ENCODE assay signal across 9 mouse cellular contexts in the genomic region with DNA sequence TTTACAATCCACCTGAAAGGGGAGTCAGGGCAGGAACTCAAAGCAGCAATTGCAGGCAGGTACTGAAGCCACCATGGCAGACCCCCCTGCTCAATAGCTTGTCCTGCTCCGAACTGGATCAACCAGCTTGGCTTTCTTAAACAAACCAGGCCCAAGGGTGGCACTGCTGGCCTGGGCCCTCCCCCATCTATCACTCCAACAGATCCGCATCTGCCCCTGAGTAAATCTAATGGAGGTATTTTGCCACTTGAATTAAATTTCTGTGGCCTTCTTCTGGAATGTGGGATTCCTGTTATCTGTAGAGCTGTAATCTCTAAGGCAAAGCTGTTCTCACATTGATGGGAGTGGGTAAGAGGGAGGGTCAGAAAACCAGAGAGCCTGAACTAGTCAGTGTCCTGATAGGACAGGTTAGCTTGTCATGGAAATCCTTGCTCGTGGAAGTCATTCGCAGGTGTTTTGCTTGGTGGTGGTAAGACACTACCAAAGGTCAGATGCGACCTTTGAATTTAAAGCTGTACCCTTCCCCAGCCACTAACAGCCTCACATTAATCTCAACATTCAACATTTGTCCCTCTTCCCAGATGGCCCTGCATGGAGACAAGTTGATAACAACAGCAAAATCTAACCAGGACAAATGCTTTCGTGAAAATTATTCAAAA. TPM values are rescaled to one million over a fixed set of nuclear protein-coding genes. Genes with fewer than 3 reads are reported as not detected.
DNase-seq lines count a peak whose midpoint lies in the region; ATAC-seq and TF ChIP-seq lines count a peak whose summit lies in the region.
"Had no signal": no experiment of that assay in that cellular context is flagged by ENCODE, and none has a peak within 500 bp of the region (broad histone marks: within the 10 kb centered on the region; RNA-seq: fewer than 3 reads in every experiment).

No protein-coding gene starts in this region.

- no peaks in the 10 kb centered on the region for H3K4me1 ChIP-seq in heart, adult 2 months (ENCODE audit: control insufficient read depth, insufficient read depth, low read length)
- peaks cover 0 to 53% of the 10 kb centered on the region in 2 experiments; a peak in 2 of 4 replicates for H3K4me1 ChIP-seq in CH12.LX (ENCODE audit: control insufficient read depth in 1 of 2, insufficient read depth in 2 of 2)
- no peaks in the 10 kb centered on the region for H3K4me1 ChIP-seq in forebrain, embryonic 11.5 days (replicated peaks; ENCODE audit: control insufficient read depth, insufficient read depth, low read length)
- peaks cover 3% of the 10 kb centered on the region for H3K4me1 ChIP-seq in limb, embryonic 15.5 days
- peaks cover 10% of the 10 kb centered on the region; the same call in 1 of the 2 replicates for H3K4me1 ChIP-seq in neural tube, embryonic 15.5 days

- no peak for TF ChIP-seq EP300 in heart, adult 2 months (IDR thresholded peaks at IDR 0.05; ENCODE audit: insufficient read depth, low read depth, low read length)
- TF ChIP-seq EP300 in CH12.LX (IDR thresholded peaks at IDR 0.05; ENCODE audit: low read length) = no peak

- no peaks in the 10 kb centered on the region for H3K79me2 ChIP-seq in heart, adult 2 months (replicated peaks; ENCODE audit: control insufficient read depth, insufficient read depth, low read length)
- H3K79me2 ChIP-seq in CH12.LX (replicated peaks; ENCODE audit: control insufficient read depth, extremely low read depth, insufficient read depth, poor library complexity, severe bottlenecking) = peaks cover 6% of the 10 kb centered on the region; the same call in 1 of the 2 replicates

- peak overlapping the region; percentile 86; the same call in 1 of the 2 replicates for H3K9ac ChIP-seq in heart, adult 2 months (ENCODE audit: low read depth, low read length)
- peak overlapping the region; percentile 76 for H3K9ac ChIP-seq in CH12.LX (ENCODE audit: insufficient read depth, low read depth)
- peak overlapping the region; percentile 75 for H3K9ac ChIP-seq in forebrain, embryonic 11.5 days (ENCODE audit: low read length)
- peak overlapping the region; percentile 65; the same call in 1 of the 2 replicates for H3K9ac ChIP-seq in limb, embryonic 15.5 days
- H3K9ac ChIP-seq in neural tube, embryonic 15.5 days (replicated peaks) = peak overlapping the region; percentile 55

- TF ChIP-seq RAD21 in CH12.LX (IDR thresholded peaks at IDR 0.05; ENCODE audit: low read depth, low read length) = no peak

- H3K4me3 ChIP-seq in heart, adult 2 months = peak overlapping the region; percentile 78
- peak overlapping the region; percentile 75 to 77 (median 75) for H3K4me3 ChIP-seq in CH12.LX (replicated peaks in 1 of 3; ENCODE audit: low read depth in 2 of 3, low read length in 2 of 3, poor library complexity in 1 of 3)
- peak overlapping the region; percentile 65 for H3K4me3 ChIP-seq in forebrain, embryonic 11.5 days (ENCODE audit: low read depth, low read length)
- H3K4me3 ChIP-seq in limb, embryonic 15.5 days = peak overlapping the region; percentile 77
- peak overlapping the region; percentile 62 for H3K4me3 ChIP-seq in neural tube, embryonic 15.5 days (replicated peaks)

- TF ChIP-seq POLR2A in heart, adult 2 months (IDR thresholded peaks at IDR 0.05; ENCODE audit: insufficient read depth, low read depth, low read length) = no peak
- no peak for TF ChIP-seq POLR2A in CH12.LX (IDR thresholded peaks at IDR 0.05; ENCODE audit: low read depth, low read length)

- TF ChIP-seq CTCF in heart, adult 2 months (IDR thresholded peaks at IDR 0.05) = no peak
- no peak for TF ChIP-seq CTCF in CH12.LX (conservative IDR thresholded peaks at IDR 0.05 in 1 of 2, IDR thresholded peaks at IDR 0.05 in 1 of 2; ENCODE audit: low read depth in 2 of 2, low read length in 2 of 2)

- H3K27ac ChIP-seq in heart, adult 2 months = peak overlapping the region; percentile 79
- no peak overlapping the region for H3K27ac ChIP-seq in CH12.LX (ENCODE audit: insufficient read depth, low read depth)
- H3K27ac ChIP-seq in forebrain, embryonic 11.5 days (ENCODE audit: low read depth, low read length) = no peak overlapping the region
- peak overlapping the region; percentile 90; the same call in 1 of the 2 replicates for H3K27ac ChIP-seq in limb, embryonic 15.5 days
- H3K27ac ChIP-seq in neural tube, embryonic 15.5 days (replicated peaks) = no peak overlapping the region

- in situ Hi-C loops in CH12.LX (cut with MboI; ENCODE audit: low pct_ligation_motif_present, low pct_unique_long_range_greater_than_20kb, low sequenced_read_pairs) = no loop called here

- H3K9me3 ChIP-seq in CH12.LX (replicated peaks; ENCODE audit: low read length) = no peaks in the 10 kb centered on the region
- H3K9me3 ChIP-seq in forebrain, embryonic 11.5 days (ENCODE audit: control insufficient read depth, low read length) = no peaks in the 10 kb centered on the region
- no peaks in the 10 kb centered on the region for H3K9me3 ChIP-seq in limb, embryonic 15.5 days
- no peaks in the 10 kb centered on the region for H3K9me3 ChIP-seq in neural tube, embryonic 15.5 days (replicated peaks)

- 45% methylated on average over 6 of the region's 6 CpGs for WGBS in heart, adult 2 months
- 23% methylated on average over 6 of the region's 6 CpGs for WGBS in forebrain, embryonic 11.5 days
- WGBS in limb, embryonic 15.5 days = 33% methylated on average over 6 of the region's 6 CpGs
- 27% methylated on average over 6 of the region's 6 CpGs for WGBS in neural tube, embryonic 15.5 days

- H3K36me3 ChIP-seq in heart, adult 2 months (ENCODE audit: control insufficient read depth, insufficient read depth, low read length) = 0 out of 2 replicates have a peak, but pooled peaks cover 2% of the 10 kb centered on the region
- peaks cover 5 to 27% of the 10 kb centered on the region in 2 experiments for H3K36me3 ChIP-seq in CH12.LX (replicated peaks in 1 of 2; ENCODE audit: control insufficient read depth in 1 of 2, insufficient read depth in 1 of 2, low read length in 1 of 2)
- no peaks in the 10 kb centered on the region for H3K36me3 ChIP-seq in forebrain, embryonic 11.5 days (ENCODE audit: control insufficient read depth, insufficient read depth, low read length)
- H3K36me3 ChIP-seq in limb, embryonic 15.5 days = no peaks in the 10 kb centered on the region
- H3K36me3 ChIP-seq in neural tube, embryonic 15.5 days = no peaks in the 10 kb centered on the region

- H3K4me2 ChIP-seq in CH12.LX (ENCODE audit: insufficient read depth, low read depth, poor library complexity, severe bottlenecking) = peak overlapping the region; percentile 89
- peak overlapping the region; percentile 70 for H3K4me2 ChIP-seq in forebrain, embryonic 11.5 days (ENCODE audit: low read depth, low read length, severe bottlenecking)
- H3K4me2 ChIP-seq in limb, embryonic 15.5 days = peak overlapping the region; percentile 70
- H3K4me2 ChIP-seq in neural tube, embryonic 15.5 days = peak overlapping the region; percentile 98

- no peaks in the 10 kb centered on the region for H3K27me3 ChIP-seq in heart, adult 2 months (ENCODE audit: control insufficient read depth, insufficient read depth, low read length)
- no peaks in the 10 kb centered on the region for H3K27me3 ChIP-seq in CH12.LX (replicated peaks)
- H3K27me3 ChIP-seq in forebrain, embryonic 11.5 days (ENCODE audit: control insufficient read depth, insufficient read depth, low read length) = no peaks in the 10 kb centered on the region
- no peaks in the 10 kb centered on the region for H3K27me3 ChIP-seq in limb, embryonic 15.5 days
- no peaks in the 10 kb centered on the region for H3K27me3 ChIP-seq in neural tube, embryonic 15.5 days (replicated peaks)
- H3K27me3 ChIP-seq: Patski had no signal

- peak; percentile 1; the same call in 1 of the 2 replicates for ATAC-seq in forebrain, embryonic 11.5 days (replicated peaks; ENCODE audit: low FRiP score)
- ATAC-seq in limb, embryonic 15.5 days (ENCODE audit: insufficient number of reproducible peaks, low FRiP score, low TSS enrichment, low read depth) = no peak
- no peak for ATAC-seq in neural tube, embryonic 15.5 days (ENCODE audit: low FRiP score)

- intact Hi-C loops in heart, adult 2 months (cut with DNase I) = loop anchor here (10.0 kb wide), 1 partner anchor 208 kb away; the partner anchor contains the start of gene Fancl

- dilution Hi-C loops in CH12.LX (cut with MboI; ENCODE audit: extremely low pct_ligation_motif_present, extremely low pct_unique_long_range_greater_than_20kb, low sequenced_read_pairs) = no loop called here

- DNase-seq in heart, adult 2 months = peak in 1 of 2 experiments; percentile 17
- DNase-seq in heart, postnatal 4 days = no peak
- peak; percentile 46 for DNase-seq in CH12.LX (ENCODE audit: extremely low read depth)
- DNase-seq in forebrain, embryonic 11.5 days (ENCODE audit: low spot score) = no peak
- no peak for DNase-seq in left cerebral cortex, adult 9 months (ENCODE audit: low spot score in 2 of 2)
- no peak for DNase-seq in left cerebral cortex, adult 18-20 months (ENCODE audit: low spot score in 2 of 2)

TF ChIP-seq in CH12.LX, 34 proteins besides CTCF, POLR2A, EP300 and RAD21 (continues in another document):
- no peak for TF ChIP-seq MAFK (IDR thresholded peaks at IDR 0.05; ENCODE audit: insufficient replicate concordance, low read length)
- no peak for TF ChIP-seq MAX (IDR thresholded peaks at IDR 0.05; ENCODE audit: low read length)
- no peak for TF ChIP-seq TBP (conservative IDR thresholded peaks at IDR 0.05; ENCODE audit: low read depth, low read length)
- TF ChIP-seq POLR2AphosphoS2 (IDR thresholded peaks at IDR 0.05; ENCODE audit: low read depth, low read length) = no peak

RNA-seq across cellular contexts. Expression of gene Gm6899, which starts 0.5 kb away (rescaled TPM):
- total RNA-seq in heart, adult 2 months (2021) = not detected
- polyA plus RNA-seq in heart, adult 2 months (2012; rRNA removed) = not detected in 2 replicates
- total RNA-seq in heart, postnatal 4 days (2021) = not detected
- total RNA-seq in CH12.LX (2012; rRNA removed) = not detected in 2 replicates
- not detected in 2 replicates for total RNA-seq in CH12.LX (2014; rRNA removed)
- 0.60 TPM in 1 of 2 replicates, not detected in the other for polyA plus RNA-seq in CH12.LX (2012; ENCODE audit: insufficient read length, low read depth)
- not detected in 2 replicates for polyA plus RNA-seq in forebrain, embryonic 11.5 days (2014; fragmentation: Nextera tagmentation; extraction: Ambion mirVana)
- polyA plus RNA-seq in limb, embryonic 15.5 days (2015; fragmentation: Nextera tagmentation; extraction: Ambion mirVana) = not detected in 2 replicates
- polyA plus RNA-seq in neural tube, embryonic 15.5 days (2015; fragmentation: Nextera tagmentation; extraction: Ambion mirVana) = not detected in 2 replicates
- total RNA-seq in left cerebral cortex, adult 18-20 months (2021) = not detected
- polyA plus RNA-seq: Patski had no signal

RNA-seq across cellular contexts. Expression of gene Vrk2, which starts 1.3 kb away (rescaled TPM):
- 1 to 10 TPM; 4.5 to 6.0 TPM for total RNA-seq in heart, adult 2 months (2021)
- polyA plus RNA-seq in heart, adult 2 months (2012; rRNA removed) = 1.6 and 3.4 TPM in 2 replicates
- total RNA-seq in heart, postnatal 4 days (2021) = 10 to 100 TPM in 1 of 2 experiments, 1 to 10 TPM in 1; 9.7 to 10.6 TPM
- 17.9 and 19.9 TPM in 2 replicates for total RNA-seq in CH12.LX (2012; rRNA removed)
- total RNA-seq in CH12.LX (2014; rRNA removed) = 31.1 and 36.7 TPM in 2 replicates
- 58.7 and 66.4 TPM in 2 replicates for polyA plus RNA-seq in CH12.LX (2012; ENCODE audit: insufficient read length, low read depth)
- polyA plus RNA-seq in forebrain, embryonic 11.5 days (2014; fragmentation: Nextera tagmentation; extraction: Ambion mirVana) = 20.8 and 23.6 TPM in 2 replicates
- polyA plus RNA-seq in limb, embryonic 15.5 days (2015; fragmentation: Nextera tagmentation; extraction: Ambion mirVana) = 17.3 and 21.2 TPM in 2 replicates
- polyA plus RNA-seq in neural tube, embryonic 15.5 days (2015; fragmentation: Nextera tagmentation; extraction: Ambion mirVana) = 2.6 and 8.0 TPM in 2 replicates
- total RNA-seq in left cerebral cortex, adult 18-20 months (2021) = 1 to 10 TPM; 4.0 to 5.9 TPM

Comparison
In these comparisons a context has a peak if more than half of its experiments do, and no peak if none do; other contexts are left out.
1. H3K27ac ChIP-seq: peak in heart, adult 2 months (single experiment) and limb, embryonic 15.5 days (single experiment); none in CH12.LX (single experiment), forebrain, embryonic 11.5 days (single experiment) and neural tube, embryonic 15.5 days (single experiment).
2. Peak in every context shown above with its lines, with median percentiles within 50 percentile points of each other: H3K4me3 ChIP-seq, H3K9ac ChIP-seq and H3K4me2 ChIP-seq.